Mouse (Mus musculus) lung, postnatal 25 days (tissue): ENCODE data around the gene Rras2.

ENCODE experiments used
- DNase-seq: peaks from one replicate; pipeline ENCODE4 v3.0.0; 2022; ENCODE audit warnings: low spot score

Rras2 gene

DNA sequence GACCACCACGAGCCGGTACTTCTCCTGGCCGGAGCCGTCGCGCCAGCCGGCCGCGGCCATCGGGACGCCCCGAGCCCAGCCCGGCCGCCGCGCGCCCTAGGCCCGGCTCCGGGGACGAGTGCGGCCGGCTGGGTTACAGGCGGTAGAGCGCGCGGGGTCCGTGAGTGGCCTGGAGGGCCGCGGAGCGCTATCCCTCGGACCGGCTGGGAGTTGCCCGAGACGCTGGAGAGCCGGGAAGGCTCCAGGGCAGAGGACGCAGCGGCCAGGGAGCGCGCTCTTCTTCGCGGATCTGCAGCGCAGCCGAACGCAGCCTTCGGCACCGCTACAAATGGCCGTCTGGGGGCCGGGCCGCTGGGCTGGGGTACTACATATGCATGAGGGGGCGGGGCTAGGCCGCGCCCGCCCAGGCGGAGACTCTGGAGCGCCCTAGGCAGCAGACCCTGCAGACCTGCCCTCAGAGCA, at the start of gene Rras2:
Gene Rras2, minus strand, starts transcription at position 338 of the 462 bp plus-strand sequence.
- DNase-seq = peak; percentile 87

DNA sequence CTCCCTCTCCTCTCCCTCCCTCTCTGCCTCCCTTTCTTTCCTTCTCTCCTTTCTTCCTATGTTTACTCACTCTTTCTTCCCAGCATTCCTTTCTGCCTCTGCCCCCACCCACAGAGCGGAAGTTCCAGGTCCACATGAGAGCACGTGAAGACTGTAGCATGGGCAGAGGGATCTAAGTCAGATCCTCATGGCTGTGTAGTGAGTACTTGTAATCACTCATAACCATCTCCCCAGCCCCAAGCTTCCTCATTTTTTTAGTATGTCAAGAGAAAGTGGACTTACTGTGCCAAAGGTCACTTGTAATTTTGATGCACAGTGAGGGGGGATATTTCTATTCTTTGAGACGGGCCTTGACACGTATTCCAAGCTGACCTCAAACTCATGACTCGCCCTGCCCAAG, 45.4 kb upstream of the Rras2 start:
- no peak for DNase-seq

DNA sequence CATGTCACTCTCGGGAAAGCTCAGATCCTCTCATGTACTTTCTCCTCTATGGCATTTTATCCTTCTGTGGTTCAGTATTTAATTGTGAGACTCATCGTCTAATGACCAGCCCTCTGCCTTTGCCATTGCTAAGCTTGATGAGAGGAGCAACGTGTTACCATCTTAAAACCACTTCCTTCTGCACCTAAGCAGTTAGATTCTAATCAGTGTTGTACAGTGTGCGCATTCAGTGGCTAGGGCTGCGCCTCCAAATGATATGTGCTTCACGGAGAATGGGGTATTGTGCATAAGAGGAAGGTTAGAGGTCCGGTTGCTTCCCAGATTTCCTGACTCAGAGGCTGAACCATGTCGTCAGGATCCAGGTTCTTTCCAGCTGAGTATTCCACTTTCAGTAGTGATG, 43.5 kb upstream of the Rras2 start:
- no peak for DNase-seq

DNA sequence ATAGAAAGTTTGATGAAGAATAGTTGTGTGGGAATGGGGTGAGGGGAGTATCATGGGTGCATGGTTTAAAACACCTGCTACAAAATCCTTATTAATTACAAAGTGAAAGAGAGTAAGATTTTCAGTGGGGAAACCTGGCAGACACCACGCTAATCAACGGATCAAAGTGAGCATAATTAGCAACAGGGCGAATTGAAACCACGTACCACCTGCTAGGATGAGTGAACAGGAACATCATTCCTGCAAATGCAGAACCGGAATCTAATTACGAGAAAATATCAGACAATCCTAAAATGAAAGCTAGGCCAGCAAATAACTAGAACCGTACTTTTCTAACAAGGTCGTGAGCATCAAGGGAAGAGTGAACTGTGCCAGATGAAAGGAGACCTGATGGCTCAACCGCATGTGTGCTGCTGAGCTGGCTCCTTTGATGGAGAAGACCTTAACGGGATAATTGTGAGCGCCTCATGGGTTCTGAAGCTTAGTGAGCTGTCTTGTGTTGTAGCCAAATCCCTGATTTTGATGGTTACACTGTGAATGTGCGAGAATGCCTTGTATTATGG, 40.2 kb upstream of the Rras2 start:
- DNase-seq = no peak

DNA sequence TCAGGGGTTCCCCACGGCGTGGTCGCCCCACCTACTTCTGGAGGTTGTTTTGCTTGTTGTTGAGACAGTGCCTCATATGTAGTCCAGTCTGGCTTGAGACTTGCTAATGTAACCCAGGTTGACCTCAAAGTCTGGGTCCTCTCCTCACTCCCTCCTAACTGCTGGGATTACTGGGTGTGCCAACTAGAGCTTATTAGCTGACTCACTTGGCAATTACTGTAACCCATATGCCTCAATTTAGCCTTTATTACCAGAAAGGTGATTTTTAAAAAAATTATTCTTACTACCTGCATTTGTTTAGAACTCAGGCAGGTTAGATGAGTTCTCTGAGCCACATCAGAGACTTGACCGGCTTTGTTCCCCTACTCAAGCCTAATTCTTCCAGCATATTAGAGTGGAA, 38.8 kb upstream of the Rras2 start:
- no peak for DNase-seq

DNA sequence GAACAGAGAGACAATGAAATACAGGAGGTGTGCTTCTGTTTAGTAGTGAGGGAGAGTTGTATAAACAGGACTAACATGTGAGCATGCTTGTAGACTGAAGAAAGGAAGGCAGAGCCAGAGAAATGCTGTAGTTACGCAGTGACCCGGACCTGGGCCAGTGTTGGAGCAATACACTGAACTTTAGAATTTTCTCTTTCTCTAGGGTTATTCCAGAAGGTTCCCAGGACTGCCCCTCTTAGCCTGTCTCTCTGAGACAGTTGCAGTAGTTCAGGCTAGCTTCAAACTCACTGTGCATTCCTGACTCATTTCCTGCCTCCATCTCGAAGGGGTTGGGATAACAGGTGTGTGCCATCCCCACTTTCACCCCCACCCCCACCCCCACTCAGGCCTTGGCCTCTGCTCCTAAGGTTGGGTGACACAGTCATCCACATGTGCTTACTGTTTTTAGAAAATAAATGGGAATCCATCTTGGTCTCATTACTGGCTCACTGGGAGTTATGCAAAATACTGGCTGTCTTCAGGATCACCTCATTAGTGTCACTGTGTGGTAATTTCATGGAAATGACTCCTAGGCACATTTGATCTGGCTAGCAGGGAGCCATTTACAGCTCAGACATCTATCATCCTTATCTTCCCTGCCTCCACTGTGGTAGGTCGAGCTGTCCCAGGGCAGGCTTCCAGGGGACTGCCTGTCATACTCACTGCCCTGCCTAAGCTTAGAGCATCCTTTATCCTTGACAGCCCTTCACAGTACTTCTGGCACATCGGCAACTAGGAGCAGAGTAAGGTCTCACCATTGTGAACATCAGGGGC, 37.7 kb upstream of the Rras2 start:
- peak; percentile 63 for DNase-seq

DNA sequence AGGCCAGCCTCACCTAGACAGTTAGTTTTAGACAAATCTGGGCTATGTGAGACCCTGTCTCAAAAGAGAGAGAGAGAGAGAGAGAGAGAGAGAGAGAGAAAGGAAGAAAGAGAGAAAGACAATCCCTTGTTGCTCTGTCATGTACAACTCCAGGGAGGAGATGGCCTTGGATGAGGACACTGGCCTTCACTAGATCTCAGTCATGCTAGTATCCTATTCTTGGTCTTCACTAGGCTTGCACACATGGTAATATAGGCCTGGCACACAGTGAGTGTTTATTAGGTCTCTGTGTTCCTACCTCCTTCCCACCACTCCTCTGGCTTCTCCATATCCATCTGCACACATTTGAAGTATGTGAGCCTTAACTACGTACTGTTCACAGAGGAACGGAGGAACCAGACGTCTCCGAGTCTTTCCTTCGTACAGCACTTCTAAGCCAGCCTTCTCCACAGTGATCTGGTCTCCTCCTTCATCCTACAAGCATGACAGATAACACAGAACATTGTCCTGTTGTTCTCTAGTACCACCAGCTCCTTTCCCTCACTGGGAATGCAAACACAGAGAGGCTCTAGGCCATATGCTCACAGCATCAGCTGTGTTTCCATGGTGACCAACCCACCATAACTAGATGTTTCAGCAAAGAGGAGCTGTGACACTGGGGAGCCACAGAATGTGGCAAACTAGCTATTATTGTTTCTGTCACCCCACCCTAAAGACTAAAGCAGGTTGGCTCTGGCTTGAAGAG, 33.6 kb upstream of the Rras2 start:
- no peak for DNase-seq

DNA sequence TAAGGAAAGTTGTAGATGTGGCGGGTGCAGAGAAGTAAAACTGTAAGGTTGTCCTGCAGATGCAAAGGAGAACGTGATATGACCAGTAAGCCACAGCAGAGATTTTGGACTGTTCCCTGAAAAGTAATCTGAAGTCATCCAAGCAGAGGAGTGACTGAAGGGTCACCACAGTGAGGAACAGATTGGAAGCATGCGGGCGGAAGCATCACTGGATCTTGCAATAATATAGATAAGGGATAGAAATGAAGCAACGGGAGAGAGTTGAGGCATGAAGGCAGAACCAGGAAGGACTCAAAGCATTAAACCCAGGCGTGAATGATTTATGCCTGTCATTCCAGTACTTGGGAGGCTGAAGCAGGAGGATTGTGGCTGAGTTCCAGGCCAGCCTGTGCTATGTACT, 32.0 kb upstream of the Rras2 start:
- DNase-seq = no peak

DNA sequence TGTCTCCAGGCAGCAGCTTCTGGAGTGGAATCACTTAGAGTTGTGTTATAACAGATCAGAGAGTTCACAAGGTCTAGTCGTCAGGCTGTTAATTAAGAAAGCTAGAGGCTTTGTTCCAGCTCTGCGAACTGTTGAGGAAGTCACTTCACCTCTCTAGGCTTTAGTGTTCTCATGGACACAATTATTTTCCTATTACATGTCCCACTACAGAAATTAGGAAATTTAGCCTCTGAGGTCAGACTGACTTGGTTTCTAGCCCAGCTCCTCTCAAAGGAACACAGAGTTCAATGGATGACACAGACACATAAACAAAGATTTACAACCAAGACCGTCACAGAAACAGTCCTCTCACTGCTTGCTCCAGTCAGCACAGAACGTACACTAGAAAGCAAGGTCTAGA, 31.6 kb upstream of the Rras2 start:
- peak; percentile 67 for DNase-seq

DNA sequence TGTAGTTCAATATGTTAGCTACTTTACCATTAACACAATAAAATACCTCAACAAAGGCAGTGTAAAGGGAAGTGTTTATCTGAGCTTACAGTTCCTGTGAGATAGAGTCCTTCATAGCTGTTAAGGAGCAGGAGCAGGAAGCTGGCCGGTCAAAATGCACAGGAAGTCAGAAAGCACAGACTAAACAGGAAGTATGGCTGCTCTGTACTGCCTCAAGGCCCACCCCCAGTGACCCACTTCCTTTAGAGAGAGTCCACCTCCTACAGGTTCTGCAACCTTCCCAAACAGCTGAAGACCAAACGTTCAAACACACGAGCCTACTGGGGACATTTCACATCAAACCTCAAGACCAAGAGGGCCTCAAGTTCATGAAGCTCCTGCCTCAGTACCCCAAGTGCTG, 28.3 kb upstream of the Rras2 start:
- DNase-seq = no peak

DNA sequence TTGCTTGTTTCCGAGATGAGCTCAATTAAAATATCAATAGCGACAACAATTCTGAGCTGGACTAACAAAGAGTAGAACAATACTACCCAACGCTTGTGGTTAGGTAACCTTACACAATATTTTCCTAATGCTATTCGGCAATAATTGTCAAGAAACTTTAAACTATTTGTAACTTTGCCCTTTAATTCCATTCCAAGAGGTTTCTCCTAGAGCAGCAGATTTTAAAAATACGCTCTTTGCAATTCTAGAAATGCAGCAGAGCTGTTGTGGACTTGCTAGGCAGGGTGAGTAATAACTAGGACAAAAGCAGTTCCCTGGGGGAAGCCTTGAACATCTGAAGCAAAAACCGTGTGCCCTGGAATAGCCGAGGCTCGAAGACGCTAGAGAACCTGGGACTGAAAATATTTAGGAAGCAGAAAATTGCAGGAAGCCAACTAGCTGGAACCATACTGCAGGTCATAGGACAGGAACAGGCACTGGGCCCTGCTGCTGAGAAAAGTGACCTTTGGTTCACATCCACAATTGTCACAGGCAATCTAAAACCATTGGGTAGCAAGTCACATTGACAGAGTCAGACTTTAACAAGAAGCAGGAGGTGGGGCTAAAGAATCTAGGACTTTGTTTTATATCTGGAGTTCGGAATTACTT, 24.7 kb upstream of the Rras2 start:
- no peak for DNase-seq

DNA sequence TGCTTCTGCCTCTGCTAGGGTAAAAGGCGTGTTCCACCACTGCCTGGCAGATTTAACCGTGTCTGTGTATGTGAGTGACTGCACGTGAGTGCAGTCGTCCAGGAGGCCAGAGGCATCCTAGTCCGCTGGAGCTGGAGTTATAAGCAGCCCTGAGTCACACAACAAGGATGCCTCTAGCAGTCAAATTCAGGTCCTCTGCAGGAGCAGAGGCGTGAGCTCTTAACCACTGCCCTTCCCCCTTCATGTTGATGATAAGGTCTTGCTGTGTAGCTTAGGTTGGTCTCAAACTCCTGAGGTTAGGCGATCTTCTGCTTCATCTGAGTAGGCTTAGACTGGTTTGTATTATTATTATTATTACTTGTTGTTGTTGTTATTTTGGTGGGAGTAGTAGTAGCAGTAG, 22.4 kb upstream of the Rras2 start:
- DNase-seq = no peak

DNA sequence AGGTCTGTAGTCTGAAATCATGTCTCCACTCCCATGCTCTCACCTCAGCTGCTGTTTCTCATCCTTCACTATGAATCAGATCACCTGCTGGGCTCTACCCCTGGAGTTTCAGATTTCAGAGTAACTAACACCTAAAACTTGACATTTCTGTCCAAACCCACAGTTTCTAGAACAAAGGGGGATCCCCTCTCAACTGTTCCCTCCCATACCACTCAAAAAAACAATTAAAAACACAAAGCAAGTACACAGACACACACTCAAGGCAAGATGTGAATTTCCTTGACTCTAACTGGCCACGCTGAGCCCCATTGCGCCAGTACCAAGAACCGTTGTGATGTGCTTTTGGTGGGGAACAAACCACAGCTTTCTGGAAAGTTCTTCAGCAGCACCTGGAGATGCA, 21.8 kb upstream of the Rras2 start:
- DNase-seq = no peak

DNA sequence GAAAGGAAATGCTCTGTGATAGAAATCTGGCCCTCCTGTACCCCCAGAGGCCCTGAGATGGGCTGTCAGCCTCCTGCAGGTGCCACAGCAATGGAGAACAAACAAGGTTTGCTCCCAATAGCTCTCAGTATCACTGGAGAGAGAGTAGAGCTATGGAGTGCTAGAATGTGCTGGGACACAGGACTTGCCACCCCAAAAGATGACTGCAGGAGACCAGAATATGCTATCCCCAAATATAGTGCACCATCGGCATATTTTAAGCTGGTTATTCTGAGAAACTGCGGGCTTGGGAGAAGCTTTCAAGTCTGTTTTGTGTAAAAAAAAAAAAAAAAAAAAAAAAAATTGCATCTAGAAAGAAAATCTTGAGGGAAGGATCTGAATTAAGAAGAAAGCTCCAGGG, 20.7 kb upstream of the Rras2 start:
- DNase-seq = no peak

DNA sequence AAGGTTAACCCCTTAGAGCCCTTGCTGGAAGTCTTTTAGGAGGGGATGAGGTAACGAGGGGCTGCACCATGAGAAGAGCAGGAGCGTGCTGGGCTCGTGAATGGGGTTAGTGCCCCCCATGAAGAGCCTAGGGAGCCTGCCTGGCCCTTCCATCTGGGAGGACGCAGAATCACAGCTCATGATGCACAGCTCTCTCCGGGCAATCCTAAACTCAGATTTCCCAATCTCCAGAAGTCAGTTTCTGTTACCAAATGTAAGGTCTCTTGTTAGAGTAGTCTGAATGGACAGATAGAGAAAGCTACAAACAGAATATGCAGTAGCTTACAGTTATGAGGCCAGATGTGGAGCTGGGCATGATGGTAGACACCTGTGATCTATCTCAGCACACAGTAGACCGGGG, 17.6 kb upstream of the Rras2 start:
- DNase-seq = no peak

DNA sequence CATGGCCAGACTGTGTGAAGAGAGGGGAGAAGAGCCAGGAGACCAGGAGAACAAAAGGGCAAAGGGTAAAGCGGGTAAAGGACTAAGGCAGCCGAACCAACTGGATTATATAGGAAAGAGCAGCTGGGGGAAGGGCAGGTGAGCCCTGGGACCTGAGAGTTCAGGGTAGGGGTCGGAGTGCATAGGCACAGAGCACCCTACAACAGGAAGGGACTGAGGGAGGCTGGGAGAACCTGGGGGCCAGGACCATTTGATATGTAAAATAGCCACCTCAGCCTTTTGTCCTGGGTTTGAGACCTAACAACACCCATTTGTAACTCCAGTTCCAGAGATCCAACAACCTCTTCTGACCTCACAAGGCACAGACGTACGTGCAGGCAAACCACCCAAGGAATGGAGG, 16.4 kb upstream of the Rras2 start:
- DNase-seq = no peak

DNA sequence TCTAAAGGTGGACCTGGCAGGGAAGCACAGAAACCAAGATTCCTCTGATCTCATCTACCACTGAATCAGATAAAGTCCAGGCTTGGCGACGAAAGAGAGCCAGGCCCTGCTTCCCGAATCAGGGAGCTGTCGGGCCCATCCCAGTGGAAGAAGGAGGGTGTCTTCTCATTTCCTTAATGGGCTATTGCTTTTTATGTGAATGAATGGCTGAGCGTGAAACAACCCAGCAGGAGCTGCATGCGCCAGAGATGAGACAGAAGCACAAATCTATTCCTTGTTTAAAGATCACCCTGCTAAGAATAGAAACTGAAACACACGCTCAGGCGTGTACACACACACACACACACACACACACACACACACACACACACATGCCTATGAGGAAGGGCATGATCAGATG, 14.7 kb upstream of the Rras2 start:
- DNase-seq = no peak

DNA sequence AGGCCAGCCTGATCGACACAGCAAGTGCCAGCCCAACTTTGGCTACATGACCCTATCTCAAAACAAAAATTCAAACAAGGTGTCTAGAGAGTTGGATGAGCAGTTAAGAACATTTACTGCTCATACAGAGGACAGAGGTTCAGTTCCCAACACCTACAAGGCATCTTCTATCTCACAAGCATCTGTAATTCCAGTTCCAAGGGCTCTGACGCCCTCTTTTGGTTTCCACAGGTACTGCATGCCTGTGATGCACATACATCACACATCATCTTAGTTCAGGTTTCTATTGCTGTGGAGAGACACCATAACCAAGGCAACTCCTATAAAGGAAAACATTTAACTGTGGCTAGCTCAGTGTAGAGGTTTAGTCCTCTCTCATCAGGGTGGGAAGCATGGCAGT, 11.7 kb upstream of the Rras2 start:
- no peak for DNase-seq

DNA sequence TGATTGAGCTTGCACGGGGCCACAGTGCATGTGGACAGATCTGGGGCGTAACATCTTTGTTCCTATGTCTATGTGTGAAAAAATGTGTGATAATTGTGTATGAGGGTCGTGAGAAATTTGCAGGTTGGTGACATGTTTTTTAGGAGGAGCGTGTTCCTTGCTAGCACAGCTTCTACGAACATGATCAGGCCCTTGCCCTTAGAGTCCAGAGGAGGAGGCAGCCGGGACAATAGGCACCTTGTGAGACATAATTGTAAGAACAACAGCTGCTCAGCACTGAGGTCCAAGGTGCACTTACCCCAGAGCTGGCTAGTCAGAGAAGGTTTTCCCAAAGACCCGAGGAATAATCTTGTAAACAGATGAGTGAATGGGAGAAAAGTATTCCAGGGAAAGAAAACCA, 599 bp upstream of the Rras2 start:
- DNase-seq = no peak

DNA sequence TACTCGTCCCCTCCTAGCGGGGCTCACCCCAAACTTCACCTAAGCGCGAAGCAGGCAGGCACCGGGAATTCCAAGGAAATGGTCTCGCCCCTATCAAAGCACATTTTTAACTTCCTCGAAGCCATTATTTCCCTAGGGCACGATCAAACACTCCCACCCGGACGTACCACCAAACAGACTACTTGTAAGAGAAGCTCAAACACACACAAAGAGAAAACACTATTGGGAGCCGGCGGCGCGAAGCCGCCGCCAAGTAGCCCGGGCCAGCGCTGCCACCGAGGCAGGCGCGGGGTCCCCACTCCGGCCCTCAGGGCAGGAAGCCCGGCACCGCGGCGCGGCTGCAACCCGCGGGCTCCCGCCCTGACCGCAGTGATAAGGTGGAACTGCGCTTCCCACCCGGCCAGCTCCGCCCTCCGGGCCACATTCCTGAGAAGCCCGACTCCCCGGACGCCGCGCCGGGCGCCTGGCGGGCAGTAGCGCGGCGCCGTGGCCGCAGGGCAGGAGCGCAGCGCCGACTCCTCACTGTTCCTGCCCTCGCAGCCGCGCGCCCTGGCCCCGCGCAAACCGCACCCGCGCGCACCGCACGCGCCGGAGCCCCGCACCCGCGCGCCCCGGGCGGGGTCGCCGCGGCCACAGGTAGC, 750 bp downstream of the Rras2 start:
- peak; percentile 76 for DNase-seq

DNA sequence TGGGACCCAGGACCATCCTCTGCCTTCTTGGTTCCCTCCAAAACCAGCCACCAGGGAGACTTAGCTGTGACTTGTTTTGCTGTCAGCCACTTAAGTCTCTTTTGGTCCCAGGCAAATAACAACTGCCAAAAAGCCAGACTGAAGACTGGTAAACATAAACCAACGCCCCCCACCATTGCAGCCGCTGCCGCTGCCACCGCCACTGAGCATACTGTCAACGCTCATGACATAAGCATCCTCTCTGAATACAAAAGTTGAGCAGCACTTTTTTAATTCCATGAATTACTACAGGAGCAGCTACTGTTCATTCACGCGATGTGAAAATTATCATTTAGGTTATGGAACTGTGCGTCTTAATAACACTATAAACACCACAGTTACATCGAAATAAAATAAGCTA, 1.6 kb downstream of the Rras2 start:
- DNase-seq = no peak

DNA sequence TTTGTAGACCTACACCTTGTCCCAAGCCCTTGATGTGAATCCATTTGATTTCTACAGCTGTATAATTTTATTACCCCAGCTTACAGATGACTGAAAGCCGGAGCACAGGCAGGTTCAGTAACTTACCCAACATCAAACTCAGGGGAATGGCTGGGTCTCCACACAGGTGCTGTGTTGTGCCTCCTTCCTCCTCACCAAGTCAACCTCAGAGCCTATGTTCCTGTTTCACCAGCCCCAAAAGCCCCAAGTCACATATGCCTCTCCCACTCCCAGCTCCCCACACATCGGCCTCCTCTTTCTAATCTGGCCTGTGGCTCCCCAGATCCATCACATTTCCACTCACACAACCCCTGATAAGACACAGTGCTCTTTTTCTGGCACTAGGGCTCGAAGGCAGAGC, 2.6 kb downstream of the Rras2 start:
- DNase-seq = no peak
